Mouse (Mus musculus) lung, adult 18-20 months (tissue): Measurements from ENCODE around the gene Serpina11.
A peak's percentile ranks its signal among the peaks of the same experiment; 100 is the strongest.

Source experiments
- DNase-seq, 2 experiments: peaks; one replicate each; pipeline ENCODE4 v3.0.0; 2022; ENCODE audit warnings: mixed read lengths in 2 of 2

The Serpina11 gene

GRCm38 (mm10) chr12:103989857-103990256, at the start of gene Serpina11:
TSS of gene Serpina11 (minus strand) at chr12:103989957.
- no peak for DNase-seq

GRCm38 (mm10) chr12:104038181-104038580, 48.4 kb upstream of the Serpina11 start:
- DNase-seq = no peak

- DNase-seq = no peak
These were observed 44.0 kb upstream of the Serpina11 start for GRCm38 (mm10) chr12:104033752-104034151.

GRCm38 (mm10) chr12:104029986-104030385, 40.2 kb upstream of the Serpina11 start:
- peak; percentile 25 to 27 for DNase-seq

- no peak for DNase-seq
These were observed 25.5 kb upstream of the Serpina11 start for GRCm38 (mm10) chr12:104015280-104015679.

GRCm38 (mm10) chr12:104013620-104014019, 23.9 kb upstream of the Serpina11 start, which contains the start of gene Serpina9:
TSS of gene Serpina9 (minus strand) at chr12:104013755.
- no peak for DNase-seq

GRCm38 (mm10) chr12:104004689-104005088, 14.9 kb upstream of the Serpina11 start:
- DNase-seq = no peak

- no peak for DNase-seq
These were observed 13.5 kb upstream of the Serpina11 start for GRCm38 (mm10) chr12:104003238-104003612.

- peak; percentile 78 to 84 for DNase-seq
These were observed 12.9 kb upstream of the Serpina11 start for GRCm38 (mm10) chr12:104002569-104003237.

- no peak for DNase-seq
These were observed 10.8 kb upstream of the Serpina11 start for GRCm38 (mm10) chr12:104000594-104000993.

GRCm38 (mm10) chr12:103999611-104000010, 9.9 kb upstream of the Serpina11 start:
- no peak for DNase-seq

GRCm38 (mm10) chr12:103996513-103996912, 6.8 kb upstream of the Serpina11 start:
- peak; percentile 25 to 38 for DNase-seq

GRCm38 (mm10) chr12:103995292-103996072, 5.7 kb upstream of the Serpina11 start:
- DNase-seq = peak; percentile 58 to 69

- DNase-seq = no peak
These were observed 3.2 kb upstream of the Serpina11 start for GRCm38 (mm10) chr12:103992945-103993344.

- DNase-seq = no peak
These were observed 316 bp downstream of the Serpina11 start for GRCm38 (mm10) chr12:103989514-103989767.

GRCm38 (mm10) chr12:103988754-103989513, 823 bp downstream of the Serpina11 start:
- DNase-seq = peak in 1 of 2 experiments; percentile 9

- no peak for DNase-seq
These were observed 3.9 kb downstream of the Serpina11 start for GRCm38 (mm10) chr12:103985868-103986267.

GRCm38 (mm10) chr12:103984935-103985334, 4.8 kb downstream of the Serpina11 start:
- peak in 1 of 2 experiments; percentile 25 for DNase-seq

- DNase-seq = no peak
These were observed 8.0 kb downstream of the Serpina11 start for GRCm38 (mm10) chr12:103981646-103982360.

- DNase-seq = no peak
These were observed 11.5 kb downstream of the Serpina11 start for GRCm38 (mm10) chr12:103978294-103978693.

GRCm38 (mm10) chr12:103977846-103978245, 11.9 kb downstream of the Serpina11 start:
- DNase-seq = no peak

- no peak for DNase-seq
These were observed 12.7 kb downstream of the Serpina11 start for GRCm38 (mm10) chr12:103977060-103977459.

GRCm38 (mm10) chr12:103971080-103971479, 18.7 kb downstream of the Serpina11 start:
- no peak for DNase-seq
